Mouse (Mus musculus) embryonic fibroblast, embryonic 13.5 days (primary cell): ENCODE measurements around the gene Arl5c.

Experiments used
- CTCF ChIP-seq: IDR thresholded peaks from 2 replicates; pipeline ENCODE4 v1.5.1; 2011; ENCODE audit warnings: mild to moderate bottlenecking, control low read depth, low read length, moderate library complexity, borderline replicate concordance; ENCODE audit not compliant: insufficient read depth
- POLR2A ChIP-seq: IDR thresholded peaks from 2 replicates; pipeline ENCODE4 v1.6.1; 2011; ENCODE audit warnings: low read depth, mild to moderate bottlenecking, control low read depth, low read length, moderate library complexity

- TF ChIP-seq POLR2A (no peak), CTCF (no peak)
These were observed 16.0 kb downstream of the Arl5c start for GRCm38 (mm10) chr11:97979824-97980495.
